Mouse (Mus musculus): Measurements from ENCODE around the gene Rgs6. TPM values are rescaled to one million over a fixed set of nuclear protein-coding genes. Genes with fewer than 3 reads are reported as not detected.

Gene Rgs6
- polyA plus RNA-seq, 1 experiment: 16.8 TPM

DNA sequence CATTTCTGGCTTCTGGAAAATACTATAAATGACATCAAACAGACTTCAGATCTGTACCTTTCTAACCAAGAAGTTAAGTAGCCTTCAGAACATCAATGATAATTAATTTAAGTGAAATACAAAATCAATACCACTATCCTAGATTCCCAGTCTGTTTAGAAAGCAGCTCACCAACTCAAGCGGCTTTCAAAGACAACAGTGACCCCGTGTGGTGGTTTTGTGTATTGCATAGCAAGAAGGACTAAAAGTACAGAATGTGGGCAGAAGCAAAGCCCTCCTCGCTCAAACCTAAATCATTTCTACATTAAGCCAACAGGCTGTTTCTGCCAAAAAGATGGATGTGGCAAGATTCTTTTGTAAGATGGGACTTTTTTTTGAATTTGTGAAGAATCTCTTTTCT is 429.9 kb downstream of the Rgs6 start:
- Histone ChIP-seq H3K27ac (ENCODE audit: insufficient read depth, low read length) (no peak overlapping the region), H3K4me3 (replicated peaks; ENCODE audit: insufficient read depth, low read depth, low read length) (no peak overlapping the region), H3K27me3 (ENCODE audit: control insufficient read depth, insufficient read depth, low read length) (no peaks in the 10 kb centered on the region), H3K4me1 (ENCODE audit: control insufficient read depth, insufficient read depth, low read length) (no peaks in the 10 kb centered on the region)
- 3% methylated on average over 3 of the region's 3 CpGs for WGBS
- peak; percentile 66 to 77 for DNase-seq
- no peak for TF ChIP-seq POLR2A (IDR thresholded peaks at IDR 0.05; ENCODE audit: borderline replicate concordance, insufficient read depth, low read length)
- TF ChIP-seq CTCF (IDR thresholded peaks at IDR 0.05; ENCODE audit: borderline replicate concordance, insufficient read depth, low read depth, low read length): peak; percentile 73

DNA sequence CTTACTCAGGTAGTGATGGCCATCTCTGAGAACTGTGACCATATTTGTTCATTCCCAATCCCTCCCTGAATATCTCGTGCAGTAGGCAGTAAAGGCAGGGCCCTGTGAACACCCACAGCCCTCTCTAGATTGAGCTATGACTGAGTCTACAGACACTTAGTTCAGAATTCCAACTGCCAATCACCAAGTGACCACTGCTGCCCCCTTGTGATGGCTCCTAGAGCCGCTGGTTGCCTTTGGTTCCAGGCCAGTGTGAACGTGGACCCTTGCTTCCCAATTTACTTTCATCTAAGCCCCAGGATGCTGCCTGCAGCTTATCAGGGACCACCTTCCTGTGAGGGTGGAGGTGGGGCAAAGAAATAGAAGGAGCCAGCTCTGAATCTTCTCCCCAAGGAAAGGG is 438.9 kb downstream of the Rgs6 start:
- no peak overlapping the region for H3K27ac ChIP-seq (ENCODE audit: insufficient read depth, low read length)
- no peak for DNase-seq
- H3K27me3 ChIP-seq (ENCODE audit: control insufficient read depth, insufficient read depth, low read length): no peaks in the 10 kb centered on the region
- WGBS: 58% methylated on average over 3 of the region's 3 CpGs
- no peak overlapping the region for H3K4me3 ChIP-seq (replicated peaks; ENCODE audit: insufficient read depth, low read depth, low read length)
- H3K4me1 ChIP-seq (ENCODE audit: control insufficient read depth, insufficient read depth, low read length): no peaks in the 10 kb centered on the region
- TF ChIP-seq CTCF (IDR thresholded peaks at IDR 0.05; ENCODE audit: borderline replicate concordance, insufficient read depth, low read depth, low read length): peak; percentile 37; the same call in 1 of the 2 replicates
- TF ChIP-seq POLR2A (IDR thresholded peaks at IDR 0.05; ENCODE audit: borderline replicate concordance, insufficient read depth, low read length): no peak

DNA sequence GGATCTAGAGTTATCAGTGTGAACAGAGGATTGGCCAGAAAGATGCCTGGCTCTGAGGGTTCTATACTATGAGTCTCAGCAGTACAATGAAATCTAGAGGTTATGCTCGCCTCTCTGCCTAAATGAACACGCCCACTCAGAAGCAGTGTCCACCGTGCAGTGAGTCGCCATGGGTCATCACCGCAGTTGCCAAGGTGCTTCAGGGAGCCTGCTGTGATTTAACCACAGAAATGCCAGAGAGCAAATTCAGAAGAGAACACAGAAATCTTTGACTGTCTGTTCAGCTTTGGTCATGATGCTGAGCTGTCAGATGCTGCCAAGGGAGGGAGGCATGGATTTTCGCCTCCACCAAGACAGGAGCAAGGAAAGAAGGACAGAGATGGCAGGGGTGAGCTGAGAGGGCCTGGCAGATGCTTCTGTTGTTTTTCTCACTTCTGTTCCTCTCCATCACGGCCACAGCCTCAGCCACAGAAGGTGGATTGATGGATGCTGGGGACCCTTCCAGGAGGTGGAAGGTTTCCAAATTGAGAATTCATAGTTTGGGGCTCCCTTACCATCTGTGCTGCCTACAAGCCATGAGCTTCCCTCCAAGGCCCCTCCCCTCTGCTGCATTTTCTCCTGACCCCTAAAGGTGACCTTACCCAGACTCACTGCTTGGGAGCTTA is 445.2 kb downstream of the Rgs6 start:
- 23% methylated on average over 7 of the region's 7 CpGs for WGBS

DNA sequence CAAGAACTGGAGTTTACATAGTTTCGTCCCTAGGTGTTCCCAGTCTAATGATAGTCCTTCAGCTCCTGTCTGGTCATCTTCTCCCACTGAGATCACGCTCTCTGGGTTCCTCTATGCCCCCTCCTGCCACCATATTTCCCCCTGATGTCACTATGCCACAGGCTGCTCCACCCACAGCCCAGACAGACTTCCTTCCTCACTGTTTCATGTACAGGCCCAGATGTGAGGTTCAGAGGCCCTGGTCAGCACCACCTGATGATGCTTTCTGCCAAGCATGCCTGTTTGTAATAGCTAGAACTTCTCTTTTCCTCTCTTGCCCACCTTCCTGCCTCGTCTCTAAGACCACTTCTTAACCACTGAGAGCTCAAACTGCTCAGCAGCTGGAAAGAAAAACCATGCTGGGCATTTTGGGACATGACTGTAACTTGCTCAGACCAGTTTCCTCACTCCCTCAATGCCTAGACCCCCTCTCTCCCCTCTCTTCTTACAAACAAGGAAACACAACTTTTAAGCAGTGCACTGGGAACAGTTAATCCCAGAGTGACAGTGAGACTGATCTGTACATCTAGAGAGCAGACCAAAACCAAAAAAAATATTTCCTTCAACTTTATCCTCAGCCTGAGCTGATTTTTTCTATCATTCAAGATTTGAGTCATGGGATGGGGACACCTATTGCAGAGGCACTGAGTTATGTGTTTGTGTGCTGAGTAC is 446.9 kb downstream of the Rgs6 start:
- H3K4me3 ChIP-seq (replicated peaks; ENCODE audit: insufficient read depth, low read depth, low read length): no peak overlapping the region
- no peaks in the 10 kb centered on the region for H3K27me3 ChIP-seq (ENCODE audit: control insufficient read depth, insufficient read depth, low read length)
- no peak overlapping the region for H3K27ac ChIP-seq (ENCODE audit: insufficient read depth, low read length)
- H3K4me1 ChIP-seq (ENCODE audit: control insufficient read depth, insufficient read depth, low read length): peaks cover 8% of the 10 kb centered on the region; the same call in 1 of the 2 replicates
- no peak for TF ChIP-seq CTCF (IDR thresholded peaks at IDR 0.05; ENCODE audit: borderline replicate concordance, insufficient read depth, low read depth, low read length)
- no peak for TF ChIP-seq POLR2A (IDR thresholded peaks at IDR 0.05; ENCODE audit: borderline replicate concordance, insufficient read depth, low read length)
- WGBS: 90% methylated on average over 3 of the region's 3 CpGs
- no peak for DNase-seq

More for the DNA sequence above, 445.2 kb downstream of the Rgs6 start:
- DNase-seq: peak in 1 of 2 experiments; percentile 9
- H3K4me3 ChIP-seq (replicated peaks; ENCODE audit: insufficient read depth, low read depth, low read length): no peak overlapping the region
- H3K4me1 ChIP-seq (ENCODE audit: control insufficient read depth, insufficient read depth, low read length): peaks cover 8% of the 10 kb centered on the region; the same call in 1 of the 2 replicates
- TF ChIP-seq POLR2A (IDR thresholded peaks at IDR 0.05; ENCODE audit: borderline replicate concordance, insufficient read depth, low read length) (no peak), CTCF (IDR thresholded peaks at IDR 0.05; ENCODE audit: borderline replicate concordance, insufficient read depth, low read depth, low read length) (no peak)
- H3K27me3 ChIP-seq (ENCODE audit: control insufficient read depth, insufficient read depth, low read length): no peaks in the 10 kb centered on the region
- no peak overlapping the region for H3K27ac ChIP-seq (ENCODE audit: insufficient read depth, low read length)

DNA sequence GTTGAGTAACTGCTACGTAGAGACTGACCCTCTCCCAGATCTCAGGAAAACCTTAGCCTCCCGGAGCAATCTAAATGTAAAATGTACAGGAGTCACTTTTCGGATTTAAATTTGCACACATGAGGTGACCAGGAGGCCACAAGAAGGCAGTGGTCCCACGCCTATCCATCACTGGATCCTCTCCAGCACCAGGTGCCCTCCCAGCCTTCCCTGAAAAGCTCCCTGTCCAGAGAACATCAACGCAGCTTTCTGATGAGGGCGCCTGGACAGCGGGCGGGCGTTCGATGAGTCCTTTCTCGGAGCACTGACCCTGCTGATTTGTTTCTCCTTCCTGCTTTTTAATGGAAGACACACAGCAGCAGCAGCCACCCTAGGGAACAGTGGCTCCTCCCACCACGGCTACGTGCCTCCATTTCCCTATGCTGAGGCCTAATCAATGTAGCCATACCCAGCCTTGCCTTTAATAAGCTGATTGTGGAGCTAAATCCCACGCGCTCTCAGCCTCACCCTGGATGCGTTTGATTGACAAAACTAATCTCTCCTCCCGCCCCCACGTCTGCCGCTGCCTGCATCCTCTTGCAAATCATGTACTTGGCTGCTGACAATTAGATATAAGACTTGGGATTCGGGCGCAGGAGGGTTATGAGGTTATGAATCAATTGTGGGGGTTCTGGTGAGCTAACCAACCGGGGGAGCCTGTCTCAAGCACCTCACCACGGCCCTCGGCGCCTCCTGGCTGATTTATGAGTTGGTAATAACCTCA is 449.9 kb downstream of the Rgs6 start:
- peaks cover 7% of the 10 kb centered on the region; the same call in 1 of the 2 replicates for H3K4me1 ChIP-seq (ENCODE audit: control insufficient read depth, insufficient read depth, low read length)
- H3K27ac ChIP-seq (ENCODE audit: insufficient read depth, low read length): no peak overlapping the region
- DNase-seq: no peak
- no peak overlapping the region for H3K4me3 ChIP-seq (replicated peaks; ENCODE audit: insufficient read depth, low read depth, low read length)
- TF ChIP-seq CTCF (IDR thresholded peaks at IDR 0.05; ENCODE audit: borderline replicate concordance, insufficient read depth, low read depth, low read length) (no peak), POLR2A (IDR thresholded peaks at IDR 0.05; ENCODE audit: borderline replicate concordance, insufficient read depth, low read length) (no peak)
- H3K27me3 ChIP-seq (ENCODE audit: control insufficient read depth, insufficient read depth, low read length): no peaks in the 10 kb centered on the region
- 92% methylated on average over 25 of the region's 25 CpGs for WGBS

DNA sequence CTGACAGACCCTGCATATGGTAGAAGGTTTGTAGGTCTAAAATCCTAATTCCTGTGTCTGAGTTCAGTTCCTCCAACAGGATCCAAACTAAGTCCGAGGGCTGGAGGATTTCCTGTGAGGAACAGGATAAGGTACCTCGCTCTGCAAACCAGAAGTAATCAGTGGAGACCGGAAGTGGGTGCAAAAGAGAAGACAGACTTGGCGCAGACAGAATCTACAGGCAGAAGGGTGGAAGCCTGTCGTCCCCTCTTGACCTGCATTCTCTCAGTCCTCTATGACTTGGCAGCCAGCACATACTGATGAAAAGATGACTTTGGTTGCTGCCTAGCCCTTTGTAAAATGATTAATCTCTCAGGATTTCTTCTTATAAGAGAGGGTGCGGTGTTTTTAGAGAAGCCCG is 450.7 kb downstream of the Rgs6 start:
- Histone ChIP-seq H3K27me3 (ENCODE audit: control insufficient read depth, insufficient read depth, low read length) (no peaks in the 10 kb centered on the region; the same call in 1 of the 2 replicates), H3K27ac (ENCODE audit: insufficient read depth, low read length) (no peak overlapping the region), H3K4me3 (replicated peaks; ENCODE audit: insufficient read depth, low read depth, low read length) (no peak overlapping the region), H3K4me1 (ENCODE audit: control insufficient read depth, insufficient read depth, low read length) (no peaks in the 10 kb centered on the region; the same call in 1 of the 2 replicates)
- TF ChIP-seq POLR2A (IDR thresholded peaks at IDR 0.05; ENCODE audit: borderline replicate concordance, insufficient read depth, low read length) (no peak), CTCF (IDR thresholded peaks at IDR 0.05; ENCODE audit: borderline replicate concordance, insufficient read depth, low read depth, low read length) (no peak)
- DNase-seq: no peak
- WGBS: 84% methylated on average over 7 of the region's 7 CpGs

DNA sequence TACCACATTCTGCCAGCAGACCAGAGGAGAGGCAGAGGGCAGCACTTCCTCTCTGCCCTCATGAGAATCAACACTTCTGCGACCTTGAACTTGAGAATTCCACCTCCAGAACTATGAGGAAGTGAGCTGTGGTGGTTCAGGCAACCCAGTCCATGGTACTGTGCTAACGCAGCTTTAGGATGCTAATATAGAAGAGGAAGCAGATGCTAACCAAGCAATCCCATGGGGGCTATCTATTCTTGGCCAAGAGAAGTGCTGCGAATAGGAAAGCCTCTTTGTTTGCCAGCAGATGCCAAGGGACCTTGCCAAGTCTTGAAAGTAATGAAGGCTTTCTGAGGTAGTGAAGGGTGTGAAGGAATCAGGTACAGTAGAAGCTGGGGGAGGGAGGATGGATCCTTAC is 451.8 kb downstream of the Rgs6 start:
- TF ChIP-seq CTCF (IDR thresholded peaks at IDR 0.05; ENCODE audit: borderline replicate concordance, insufficient read depth, low read depth, low read length) (no peak), POLR2A (IDR thresholded peaks at IDR 0.05; ENCODE audit: borderline replicate concordance, insufficient read depth, low read length) (no peak)
- Histone ChIP-seq H3K4me3 (replicated peaks; ENCODE audit: insufficient read depth, low read depth, low read length) (no peak overlapping the region), H3K27ac (ENCODE audit: insufficient read depth, low read length) (no peak overlapping the region), H3K27me3 (ENCODE audit: control insufficient read depth, insufficient read depth, low read length) (no peaks in the 10 kb centered on the region; the same call in 1 of the 2 replicates), H3K4me1 (ENCODE audit: control insufficient read depth, insufficient read depth, low read length) (no peaks in the 10 kb centered on the region)
- DNase-seq: no peak
- 34% methylated on average over 3 of the region's 3 CpGs for WGBS

Measured in cerebellum, adult 2 months (tissue).